ENCODE assay signal across 19 mouse cellular contexts in the genomic region with DNA sequence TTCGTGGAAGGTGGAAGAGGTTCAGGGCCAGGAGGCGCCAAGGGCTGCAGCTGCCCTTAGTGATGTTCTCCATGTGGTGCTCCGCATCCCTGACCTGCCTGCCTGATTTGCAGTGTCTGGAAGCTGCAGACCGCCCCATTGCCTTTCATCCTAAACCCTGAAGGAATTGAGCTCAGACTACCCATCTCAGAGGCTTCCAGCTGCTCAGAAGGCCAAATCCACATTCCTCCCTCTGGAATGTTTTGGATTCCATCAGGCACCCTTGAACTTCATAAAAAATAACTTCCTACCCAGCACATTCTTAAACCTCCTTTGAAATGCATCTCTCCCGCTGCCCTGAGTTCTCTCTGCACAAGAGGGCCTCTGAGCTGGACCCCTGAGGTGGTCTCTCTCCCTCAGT. TPM values are rescaled to one million over a fixed set of nuclear protein-coding genes. Genes with fewer than 3 reads are reported as not detected.
DNase-seq lines count a peak whose midpoint lies in the region; ATAC-seq and TF ChIP-seq lines count a peak whose summit lies in the region.
"Had no signal": no experiment of that assay in that cellular context is flagged by ENCODE, and none has a peak within 500 bp of the region (broad histone marks: within the 10 kb centered on the region; RNA-seq: fewer than 3 reads in every experiment).

No protein-coding gene starts in this region.

- no peak overlapping the region for H3K4me2 ChIP-seq in intestine, embryonic 14.5 days (ENCODE audit: low read length)
- H3K4me2 ChIP-seq in intestine, postnatal 0 days (replicated peaks; ENCODE audit: low read depth) = no peak overlapping the region
- H3K4me2 ChIP-seq in embryonic facial prominence, embryonic 13.5 days = peak overlapping the region; percentile 11; the same call in 1 of the 2 replicates
- H3K4me2 ChIP-seq in midbrain, embryonic 14.5 days (ENCODE audit: low read length) = no peak overlapping the region
- H3K4me2 ChIP-seq: forebrain, embryonic 15.5 days; heart, embryonic 11.5 days; midbrain, embryonic 11.5 days had no signal

- peak overlapping the region; percentile 71 for H3K27ac ChIP-seq in intestine, embryonic 14.5 days (ENCODE audit: low read depth)
- no peak overlapping the region for H3K27ac ChIP-seq in intestine, postnatal 0 days (ENCODE audit: low read depth, low read length)
- H3K27ac ChIP-seq in embryonic facial prominence, embryonic 13.5 days = peak overlapping the region; percentile 86
- no peak overlapping the region for H3K27ac ChIP-seq in midbrain, embryonic 14.5 days (replicated peaks; ENCODE audit: low read depth, low read length)
- H3K27ac ChIP-seq: forebrain, embryonic 15.5 days; liver, embryonic 14.5 days had no signal

- H3K4me3 ChIP-seq in intestine, embryonic 14.5 days (ENCODE audit: low read depth, low read length) = no peak overlapping the region
- no peak overlapping the region for H3K4me3 ChIP-seq in intestine, postnatal 0 days (ENCODE audit: low read depth, low read length)
- no peak overlapping the region for H3K4me3 ChIP-seq in embryonic facial prominence, embryonic 13.5 days
- H3K4me3 ChIP-seq in midbrain, embryonic 14.5 days (replicated peaks; ENCODE audit: low read depth, low read length) = no peak overlapping the region
- H3K4me3 ChIP-seq: forebrain, embryonic 15.5 days had no signal

- H3K9ac ChIP-seq in intestine, embryonic 14.5 days (ENCODE audit: low read length) = no peak overlapping the region
- H3K9ac ChIP-seq in intestine, postnatal 0 days (ENCODE audit: low read depth, low read length) = no peak overlapping the region
- no peak overlapping the region for H3K9ac ChIP-seq in embryonic facial prominence, embryonic 13.5 days
- H3K9ac ChIP-seq in midbrain, embryonic 14.5 days (replicated peaks; ENCODE audit: low read length) = no peak overlapping the region
- H3K9ac ChIP-seq: forebrain, embryonic 15.5 days; liver, embryonic 14.5 days had no signal

- no peaks in the 10 kb centered on the region for H3K9me3 ChIP-seq in intestine, embryonic 14.5 days (ENCODE audit: control insufficient read depth, low read length)
- H3K9me3 ChIP-seq in intestine, postnatal 0 days (ENCODE audit: control insufficient read depth) = no peaks in the 10 kb centered on the region
- no peaks in the 10 kb centered on the region for H3K9me3 ChIP-seq in embryonic facial prominence, embryonic 13.5 days
- H3K9me3 ChIP-seq in midbrain, embryonic 14.5 days (ENCODE audit: control insufficient read depth, low read length) = no peaks in the 10 kb centered on the region
- H3K9me3 ChIP-seq: forebrain, embryonic 15.5 days had no signal

- H3K27me3 ChIP-seq in intestine, embryonic 14.5 days (replicated peaks; ENCODE audit: control insufficient read depth, insufficient read depth, low read length) = no peaks in the 10 kb centered on the region
- no peaks in the 10 kb centered on the region; the same call in 1 of the 2 replicates for H3K27me3 ChIP-seq in intestine, postnatal 0 days (replicated peaks; ENCODE audit: control insufficient read depth, insufficient read depth, low read length)
- H3K27me3 ChIP-seq in embryonic facial prominence, embryonic 13.5 days = no peaks in the 10 kb centered on the region
- no peaks in the 10 kb centered on the region for H3K27me3 ChIP-seq in midbrain, embryonic 14.5 days (ENCODE audit: control insufficient read depth, insufficient read depth, low read length)
- H3K27me3 ChIP-seq: forebrain, embryonic 15.5 days had no signal

- no peak; the same call in 1 of the 2 replicates for ATAC-seq in intestine, embryonic 14.5 days (replicated peaks; ENCODE audit: low FRiP score, low TSS enrichment, low read depth)
- ATAC-seq in intestine, postnatal 0 days = no peak
- no peak for ATAC-seq in embryonic facial prominence, embryonic 13.5 days (ENCODE audit: insufficient number of reproducible peaks, insufficient read depth, low FRiP score, low TSS enrichment, low read depth)
- no peak for ATAC-seq in midbrain, embryonic 14.5 days (ENCODE audit: low FRiP score, low TSS enrichment)
- ATAC-seq: forebrain, embryonic 15.5 days had no signal

- peaks cover 18% of the 10 kb centered on the region; the same call in 1 of the 2 replicates for H3K4me1 ChIP-seq in intestine, embryonic 14.5 days (replicated peaks; ENCODE audit: control insufficient read depth, insufficient read depth, low read length)
- 0 out of 2 replicates have a peak, but pooled peaks cover 3% of the 10 kb centered on the region for H3K4me1 ChIP-seq in intestine, postnatal 0 days (replicated peaks; ENCODE audit: control insufficient read depth, insufficient read depth, low read length)
- peaks cover 25% of the 10 kb centered on the region for H3K4me1 ChIP-seq in embryonic facial prominence, embryonic 13.5 days
- H3K4me1 ChIP-seq in midbrain, embryonic 14.5 days (ENCODE audit: control insufficient read depth, insufficient read depth, low read length) = no peaks in the 10 kb centered on the region
- H3K4me1 ChIP-seq: forebrain, embryonic 15.5 days had no signal

- intact Hi-C loops in left cerebral cortex, postnatal 14 days (cut with DNase I) = no loop called here

- H3K36me3 ChIP-seq in intestine, embryonic 14.5 days (ENCODE audit: control insufficient read depth, insufficient read depth, low read length) = no peaks in the 10 kb centered on the region
- no peaks in the 10 kb centered on the region for H3K36me3 ChIP-seq in intestine, postnatal 0 days (ENCODE audit: control insufficient read depth, insufficient read depth)
- H3K36me3 ChIP-seq in embryonic facial prominence, embryonic 13.5 days = no peaks in the 10 kb centered on the region
- H3K36me3 ChIP-seq in midbrain, embryonic 14.5 days (ENCODE audit: control insufficient read depth, insufficient read depth, low read length) = no peaks in the 10 kb centered on the region
- H3K36me3 ChIP-seq: forebrain, embryonic 15.5 days had no signal

- no peak for TF ChIP-seq CTCF in intestine, postnatal 0 days (IDR thresholded peaks at IDR 0.05; ENCODE audit: low read depth)

- WGBS in intestine, embryonic 14.5 days = 31% methylated on average over 5 of the region's 5 CpGs
- WGBS in intestine, postnatal 0 days = 41% methylated on average over 5 of the region's 5 CpGs
- 35% methylated on average over 5 of the region's 5 CpGs for WGBS in embryonic facial prominence, embryonic 13.5 days
- 62% methylated on average over 5 of the region's 5 CpGs for WGBS in midbrain, embryonic 14.5 days

- DNase-seq in intestine, embryonic 14.5 days (ENCODE audit: low spot score) = no peak
- peak; percentile 34 for DNase-seq in 3T3-L1 (ENCODE audit: low read depth, low spot score)
- DNase-seq in lung, postnatal 10 days = peak; percentile 29
- no peak for DNase-seq in left cerebral cortex, adult 9 months (ENCODE audit: low spot score in 2 of 2)
- DNase-seq in left cerebral cortex, postnatal 14 days (ENCODE audit: low spot score in 2 of 2) = no peak
- DNase-seq in midbrain, embryonic 14.5 days = no peak
- DNase-seq: B cell, adult 2 months; cerebellum, adult 11 months; gastrocnemius, postnatal 25 days; heart, postnatal 4 days; kidney, adult 9 months; thymus, adult 18-20 months had no signal

RNA-seq across cellular contexts. Expression of gene Cpz, which starts 15.1 kb away (rescaled TPM):
- polyA plus RNA-seq in intestine, embryonic 14.5 days (2014; fragmentation: Nextera tagmentation; extraction: Ambion mirVana) = 11.7 and 12.4 TPM in 2 replicates
- polyA plus RNA-seq in intestine, postnatal 0 days (2015; fragmentation: Nextera tagmentation; extraction: Ambion mirVana) = 4.0 and 4.4 TPM in 2 replicates
- polyA plus RNA-seq in embryonic facial prominence, embryonic 13.5 days (2015; fragmentation: Nextera tagmentation; extraction: Ambion mirVana) = 4.1 TPM in 2 replicates
- 1 to 10 TPM; 2.1 TPM for total RNA-seq in left cerebral cortex, postnatal 14 days (2021)
- polyA plus RNA-seq in midbrain, embryonic 14.5 days (2014; fragmentation: Nextera tagmentation; extraction: Ambion mirVana) = 0.79 TPM in 1 of 2 replicates, not detected in the other
- total RNA-seq: common myeloid progenitor, adult 5-6 weeks had no signal

RNA-seq across cellular contexts. Expression of gene Trmt44, which starts 34.3 kb away (rescaled TPM):
- polyA plus RNA-seq in intestine, embryonic 14.5 days (2014; fragmentation: Nextera tagmentation; extraction: Ambion mirVana) = 8.9 and 9.5 TPM in 2 replicates
- 3.6 and 4.6 TPM in 2 replicates for polyA plus RNA-seq in intestine, postnatal 0 days (2015; fragmentation: Nextera tagmentation; extraction: Ambion mirVana)
- 8.1 and 9.2 TPM in 2 replicates for polyA plus RNA-seq in embryonic facial prominence, embryonic 13.5 days (2015; fragmentation: Nextera tagmentation; extraction: Ambion mirVana)
- total RNA-seq in left cerebral cortex, postnatal 14 days (2021) = 1 to 10 TPM; 6.9 to 7.4 TPM
- polyA plus RNA-seq in midbrain, embryonic 14.5 days (2014; fragmentation: Nextera tagmentation; extraction: Ambion mirVana) = 7.3 and 7.4 TPM in 2 replicates

RNA-seq across cellular contexts. Expression of gene Acox3, which starts 42.3 kb away (rescaled TPM):
- polyA plus RNA-seq in intestine, embryonic 14.5 days (2014; fragmentation: Nextera tagmentation; extraction: Ambion mirVana) = 13.2 and 15.1 TPM in 2 replicates
- 19.7 and 21.4 TPM in 2 replicates for polyA plus RNA-seq in intestine, postnatal 0 days (2015; fragmentation: Nextera tagmentation; extraction: Ambion mirVana)
- 12.6 and 13.3 TPM in 2 replicates for polyA plus RNA-seq in embryonic facial prominence, embryonic 13.5 days (2015; fragmentation: Nextera tagmentation; extraction: Ambion mirVana)
- total RNA-seq in left cerebral cortex, postnatal 14 days (2021) = 10 to 100 TPM; 24.8 to 29.5 TPM
- polyA plus RNA-seq in midbrain, embryonic 14.5 days (2014; fragmentation: Nextera tagmentation; extraction: Ambion mirVana) = 15.3 and 19.0 TPM in 2 replicates

Comparison
In these comparisons a context has a peak if more than half of its experiments do, and no peak if none do; other contexts are left out.
1. H3K27ac ChIP-seq: peak in intestine, embryonic 14.5 days (single experiment) and embryonic facial prominence, embryonic 13.5 days (single experiment); none in intestine, postnatal 0 days (single experiment) and midbrain, embryonic 14.5 days (single experiment).
2. DNase-seq: peak in 3T3-L1 (single experiment) and lung, postnatal 10 days (single experiment); none in intestine, embryonic 14.5 days (single experiment), left cerebral cortex, adult 9 months (0 of 2), left cerebral cortex, postnatal 14 days (0 of 2) and midbrain, embryonic 14.5 days (single experiment).